Mouse (Mus musculus): ENCODE measurements around the gene Gm13124. TPM values are rescaled to one million over a fixed set of nuclear protein-coding genes. Genes with fewer than 3 reads are reported as not detected.
"Not testable (repeated sequence)": the region's sequence is repeated elsewhere in the genome, so short reads cannot be mapped to it uniquely, and the experiment has no call there.

Gene Gm13124
- not detected for total RNA-seq (2021)
- long read RNA-seq, experiment 1, result 0 reads
- long read RNA-seq, experiment 2, result 0 reads

DNA sequence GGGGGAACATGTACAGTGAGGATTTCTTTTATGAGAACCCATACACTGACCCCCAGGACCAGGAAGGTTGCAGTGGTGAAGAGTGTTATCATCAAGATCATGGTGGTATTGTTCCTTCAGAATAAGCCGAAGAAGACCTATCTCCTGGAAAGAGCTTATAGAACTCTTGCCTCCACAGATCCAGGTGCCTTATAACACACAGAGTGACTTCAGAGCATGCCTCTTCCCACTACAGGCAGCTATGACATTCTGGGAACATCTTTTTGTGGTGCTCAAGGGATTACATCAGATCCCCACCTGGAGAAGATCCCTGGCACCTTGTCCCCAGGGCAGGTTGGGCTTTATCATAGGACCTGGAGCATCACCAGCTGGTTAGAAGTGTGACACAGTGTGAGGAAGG is at the start of gene Gm13124:
Gene Gm13124, minus strand, starts transcription at position 101 of the 400 bp plus-strand sequence.
- DNase-seq, result no peak

GRCm38 (mm10) chr4:144614586-144614985 is 49.7 kb upstream of the Gm13124 start:
- no peak for DNase-seq

DNA sequence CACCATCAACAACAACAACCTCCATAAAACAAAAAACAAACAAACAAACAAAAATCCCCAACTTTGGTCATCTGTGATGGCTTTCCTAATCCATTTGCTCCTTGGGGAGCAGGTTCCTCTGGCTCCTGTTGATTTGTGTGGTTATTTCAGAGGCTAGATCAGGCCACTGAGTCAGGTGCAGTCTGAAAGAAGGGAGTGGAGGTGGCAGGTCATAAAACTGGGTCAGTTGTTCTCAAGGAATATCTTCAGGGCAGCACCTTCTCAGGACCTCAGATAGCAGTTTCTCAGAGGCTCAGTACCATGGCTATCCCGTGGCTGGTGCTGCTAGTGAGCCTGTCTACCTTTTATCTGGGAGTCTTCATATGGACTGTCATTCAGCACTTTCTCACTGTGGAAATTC is 48.5 kb upstream of the Gm13124 start, which contains the start of gene Aadacl4:
Gene Aadacl4, plus strand, starts transcription at position 301 of the 400 bp plus-strand sequence.
- DNase-seq, result no peak

- no peak for DNase-seq
Observed at GRCm38 (mm10) chr4:144592790-144593189, 27.9 kb upstream of the Gm13124 start.

GRCm38 (mm10) chr4:144586207-144586606 is 21.3 kb upstream of the Gm13124 start:
- DNase-seq, result not testable (repeated sequence)

- DNase-seq, result no peak
Observed at GRCm38 (mm10) chr4:144567752-144568151, 2.8 kb upstream of the Gm13124 start.

- DNase-seq, result no peak
Observed at GRCm38 (mm10) chr4:144561205-144561604, 3.7 kb downstream of the Gm13124 start.

DNA sequence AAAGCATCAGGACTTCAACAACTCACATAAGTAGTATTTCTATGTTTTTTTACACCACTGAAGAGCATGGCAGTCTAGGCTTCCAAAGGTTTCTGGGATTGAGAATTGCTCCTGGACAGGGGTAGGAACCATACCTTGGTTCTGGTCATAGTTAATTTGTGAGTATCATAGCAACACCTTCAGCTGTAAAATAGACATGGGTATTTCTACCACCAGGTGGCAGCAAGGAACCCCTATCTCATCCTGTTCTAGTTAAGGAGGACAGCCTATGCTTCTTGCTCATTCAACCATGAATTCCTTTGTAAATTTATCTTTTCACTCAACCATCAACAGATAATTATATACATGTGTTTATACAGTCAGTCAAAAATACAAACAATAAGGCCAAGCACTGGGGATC is 5.1 kb downstream of the Gm13124 start:
- DNase-seq, result peak in 1 of 2 experiments; percentile 2

- DNase-seq, result no peak
Observed at GRCm38 (mm10) chr4:144551156-144551555, 13.8 kb downstream of the Gm13124 start.

GRCm38 (mm10) chr4:144545339-144545738 is 19.6 kb downstream of the Gm13124 start:
- not testable (repeated sequence) for DNase-seq

- DNase-seq, result no peak
Observed at GRCm38 (mm10) chr4:144544689-144545088, 20.2 kb downstream of the Gm13124 start.

DNA sequence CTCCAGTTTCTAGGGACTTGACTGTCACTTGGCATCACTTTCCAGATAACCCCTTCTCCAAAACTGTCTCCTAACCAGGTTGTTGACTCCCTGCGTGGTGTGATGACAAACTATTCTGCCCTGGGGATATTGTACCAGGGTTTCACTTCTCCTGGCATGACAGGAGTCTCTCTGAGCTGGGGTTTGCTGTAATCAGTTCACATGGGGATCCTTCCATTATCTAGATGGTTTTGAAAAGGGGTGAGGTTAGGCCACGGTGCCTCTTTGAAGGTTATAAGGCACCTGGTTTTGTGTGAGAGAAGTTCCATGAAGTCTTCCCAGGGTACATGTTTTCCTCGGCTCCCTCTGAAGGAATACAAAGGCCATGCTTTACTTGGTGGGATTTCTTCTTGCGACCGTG is 45.4 kb downstream of the Gm13124 start, which contains the start of gene 9430007A20Rik:
Gene 9430007A20Rik, plus strand, starts transcription at position 301 of the 400 bp plus-strand sequence.
- no peak for DNase-seq

GRCm38 (mm10) chr4:144506518-144506917 is 58.4 kb downstream of the Gm13124 start:
- DNase-seq, result no peak

Other genes starting within 250 kb of the Gm13124 start
- gene Gm13128, start 234.9 kb downstream of the Gm13124 start, total RNA-seq (2021), result not detected
- not detected for gene Gm13119, start 207.2 kb downstream of the Gm13124 start, total RNA-seq (2021)
- not detected for gene Pramef20, start 187.2 kb downstream of the Gm13124 start, total RNA-seq (2021)
- not detected for gene Pramef12, start 156.7 kb downstream of the Gm13124 start, total RNA-seq (2021)
- gene 1700012P22Rik, start 126.4 kb downstream of the Gm13124 start, total RNA-seq (2021), result not detected
- gene Gm9944, start 111.8 kb downstream of the Gm13124 start, total RNA-seq (2021), result not detected
- gene Aadacl3, start 101.4 kb downstream of the Gm13124 start, total RNA-seq (2021), result not detected
- not detected for gene 9430007A20Rik, start 45.3 kb downstream of the Gm13124 start, total RNA-seq (2021)
- gene Aadacl4, start 48.6 kb upstream of the Gm13124 start, total RNA-seq (2021), result not detected
- not detected for gene Gm436, start 121.2 kb upstream of the Gm13124 start, total RNA-seq (2021)
- not detected for gene Gm13178, start 156.3 kb upstream of the Gm13124 start, total RNA-seq (2021)
- gene Gm438, start 221.4 kb upstream of the Gm13124 start, total RNA-seq (2021), result not detected

All from adrenal gland, postnatal 36 days (tissue).